Mouse (Mus musculus) limb, embryonic 11.5 days (tissue): ENCODE results near the gene Arhgap22. TPM values are rescaled to one million over a fixed set of nuclear protein-coding genes. Genes with fewer than 3 reads are reported as not detected.

Experiments
- ATAC-seq: fragments of 200-750 bp; cut with Nextera tagmentation; 2 replicates; pipeline ENCODE4 v1.8.0; 2017; ENCODE audit warnings: low read depth; ENCODE audit not compliant: insufficient number of reproducible peaks, low FRiP score, low TSS enrichment
- DNase-seq: peaks from one replicate; pipeline ENCODE4 v3.0.0-alpha.2; 2015; ENCODE audit warnings: low spot score
- H3K27ac ChIP-seq: fragments of 300-500 bp; sonication (generic); replicated peaks from 2 replicates; pipeline ENCODE4 v1.5.1; 2014; ENCODE audit warnings: low read depth, mild to moderate bottlenecking, low read length
- H3K27me3 ChIP-seq: fragments of 300-500 bp; sonication (generic); 2 replicates; pipeline ENCODE4 v1.6.1; 2014; ENCODE audit warnings: mild to moderate bottlenecking, low read length, mixed read lengths; ENCODE audit not compliant: control insufficient read depth, insufficient read depth
- H3K36me3 ChIP-seq: fragments of 300-500 bp; sonication (generic); 2 replicates; pipeline ENCODE4 v1.6.1; 2014; ENCODE audit warnings: mild to moderate bottlenecking, low read length, moderate library complexity, mixed read lengths; ENCODE audit not compliant: control insufficient read depth, insufficient read depth
- H3K4me1 ChIP-seq: fragments of 300-500 bp; sonication (generic); 2 replicates; pipeline ENCODE4 v1.6.1; 2014; ENCODE audit warnings: low read length, mixed read lengths; ENCODE audit not compliant: control insufficient read depth, insufficient read depth
- H3K4me2 ChIP-seq: fragments of 300-500 bp; sonication (generic); 2 replicates; pipeline ENCODE4 v1.6.1; 2014; ENCODE audit warnings: low read depth, mild to moderate bottlenecking, moderate library complexity; ENCODE audit not compliant: severe bottlenecking
- H3K4me3 ChIP-seq: fragments of 300-500 bp; sonication (generic); 2 replicates; pipeline ENCODE4 v1.5.1; 2014; ENCODE audit warnings: low read depth, low read length
- H3K9ac ChIP-seq: fragments of 300-500 bp; sonication (generic); 2 replicates; pipeline ENCODE4 v1.6.1; 2014; ENCODE audit warnings: mild to moderate bottlenecking, low read length
- H3K9me3 ChIP-seq: fragments of 300-500 bp; sonication (generic); 2 replicates; pipeline ENCODE4 v1.6.1; 2016; ENCODE audit warnings: low read length; ENCODE audit not compliant: control insufficient read depth
- WGBS: fragments of 180-500 bp; shearing (Covaris S2); extraction: QIAGEN DNeasy Blood & Tissue Kit; methylation state at CpG from one replicate; pipeline ENCODE4 v1.1.7; 2014; 5-methylcytosine and 5-hydroxymethylcytosine counted together
- polyA plus RNA-seq: library from polyadenylated mRNA; unstranded; fragments of >200 nt; fragmentation: Nextera tagmentation; extraction: Ambion mirVana; gene quantifications from 2 replicates; pipeline ENCODE4 v1.2.1, GENCODE M21; 2014

The Arhgap22 gene
- polyA plus RNA-seq, 1 experiment from 2014 or later = 2.7 TPM

DNA sequence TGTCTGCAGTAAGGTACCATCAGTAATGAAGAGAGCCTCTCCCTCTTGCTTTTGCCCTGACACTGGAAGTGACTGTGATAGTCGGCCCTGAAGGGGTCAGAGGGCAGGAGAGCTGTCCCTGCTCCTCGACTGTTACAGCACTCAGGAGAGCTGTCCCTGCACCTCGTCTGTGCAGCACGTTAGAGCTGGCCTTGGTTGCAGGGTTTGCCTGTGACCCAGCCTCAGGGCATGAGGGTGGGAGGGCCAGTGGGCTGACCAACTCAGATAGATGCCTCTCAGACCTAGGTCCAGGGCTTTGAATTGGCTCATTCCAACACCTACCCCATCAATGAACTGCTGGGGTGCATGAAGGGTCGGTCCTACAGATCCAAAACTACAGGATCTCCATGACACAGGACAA, 5.5 kb upstream of the Arhgap22 start:
- Histone ChIP-seq H3K4me3 (no peak overlapping the region), H3K4me1 (no peaks in the 10 kb centered on the region), H3K36me3 (no peaks in the 10 kb centered on the region), H3K9ac (no peak overlapping the region), H3K4me2 (no peak overlapping the region), H3K27ac (no peak overlapping the region), H3K27me3 (no peaks in the 10 kb centered on the region), H3K9me3 (no peaks in the 10 kb centered on the region)
- no peak for DNase-seq
- WGBS = 32% methylated on average over 5 of the region's 5 CpGs
- no peak for ATAC-seq

DNA sequence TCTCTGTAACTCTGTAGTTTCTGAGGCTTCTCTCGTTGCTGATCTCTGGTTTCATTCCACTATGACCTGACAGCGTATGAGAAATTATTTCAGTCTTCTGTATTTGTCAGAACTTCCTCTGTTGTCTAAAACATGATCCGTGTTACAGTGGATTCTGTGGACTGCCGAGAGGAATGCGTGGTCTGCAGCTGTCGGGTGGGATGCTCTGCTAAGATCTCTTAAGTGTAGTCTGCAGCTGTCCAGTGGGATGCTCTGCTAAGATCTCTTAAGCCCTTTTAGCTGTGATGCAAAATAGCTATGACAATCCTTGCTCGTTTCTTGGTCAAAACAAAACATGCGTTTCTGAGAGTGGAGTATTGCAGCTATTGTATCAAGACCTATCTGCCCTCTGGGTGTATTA, 3.0 kb upstream of the Arhgap22 start:
- H3K9me3 ChIP-seq = no peaks in the 10 kb centered on the region
- no peaks in the 10 kb centered on the region for H3K36me3 ChIP-seq
- no peaks in the 10 kb centered on the region for H3K27me3 ChIP-seq
- H3K4me3 ChIP-seq = no peak overlapping the region
- 82% methylated on average over 8 of the region's 8 CpGs for WGBS
- H3K4me1 ChIP-seq = 0 out of 2 replicates have a peak, but pooled peaks cover 2% of the 10 kb centered on the region
- ATAC-seq (no peak), DNase-seq (no peak)
- H3K4me2 ChIP-seq = no peak overlapping the region
- H3K9ac ChIP-seq = no peak overlapping the region
- H3K27ac ChIP-seq = no peak overlapping the region

DNA sequence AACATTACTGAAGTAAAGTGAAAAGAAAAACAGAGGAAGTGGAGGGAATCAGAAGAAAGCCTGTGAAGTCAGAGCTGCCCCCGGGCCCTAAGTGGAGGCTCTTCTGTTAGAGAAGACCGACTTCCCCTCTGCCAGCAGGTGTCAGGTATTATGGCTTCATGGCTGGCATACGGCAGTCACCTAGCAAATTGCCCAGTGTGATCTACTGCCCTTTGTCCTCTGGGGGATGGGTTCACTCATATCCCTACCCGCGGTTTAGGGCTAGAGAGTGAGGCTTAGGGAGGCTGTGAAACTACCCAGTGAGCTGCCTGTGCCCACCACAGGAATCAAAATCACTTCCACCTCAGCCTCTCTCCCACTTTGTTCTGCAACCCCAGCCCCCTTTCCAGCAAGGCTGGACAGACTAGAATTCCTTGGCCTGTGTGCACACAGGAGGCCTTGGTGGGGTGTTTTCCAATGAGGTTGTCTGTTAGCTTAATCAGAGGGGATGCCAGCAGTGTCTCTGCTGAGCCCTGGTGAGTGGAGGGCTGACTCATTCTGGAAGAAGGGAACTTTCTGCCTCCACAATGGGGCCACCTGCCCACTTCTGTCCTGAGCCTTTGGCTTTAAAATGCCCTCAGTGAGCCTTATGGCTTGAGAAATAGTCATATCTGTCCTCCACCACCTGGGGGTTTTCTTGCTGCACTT, 1.4 kb upstream of the Arhgap22 start:
- ATAC-seq = no peak
- Histone ChIP-seq H3K9ac (no peak overlapping the region), H3K27ac (no peak overlapping the region), H3K27me3 (no peaks in the 10 kb centered on the region), H3K4me3 (no peak overlapping the region), H3K4me1 (0 out of 2 replicates have a peak, but pooled peaks cover 2% of the 10 kb centered on the region), H3K9me3 (no peaks in the 10 kb centered on the region), H3K4me2 (no peak overlapping the region), H3K36me3 (no peaks in the 10 kb centered on the region)
- DNase-seq = no peak
- WGBS = 57% methylated on average over 5 of the region's 5 CpGs

- no peak for ATAC-seq
- 81% methylated on average over 12 of the region's 12 CpGs for WGBS
- Histone ChIP-seq H3K9me3 (no peaks in the 10 kb centered on the region), H3K36me3 (no peaks in the 10 kb centered on the region), H3K27ac (no peak overlapping the region), H3K4me2 (no peak overlapping the region), H3K4me3 (no peak overlapping the region), H3K27me3 (no peaks in the 10 kb centered on the region), H3K9ac (no peak overlapping the region), H3K4me1 (0 out of 2 replicates have a peak, but pooled peaks cover 2% of the 10 kb centered on the region)
- DNase-seq = no peak
Observed at GRCm38 (mm10) chr14:33212958-33213309, 892 bp upstream of the Arhgap22 start.

- ATAC-seq (no peak), DNase-seq (no peak)
- H3K27me3 ChIP-seq = no peaks in the 10 kb centered on the region
- WGBS = 22% methylated on average over 4 of the region's 4 CpGs
- H3K27ac ChIP-seq = no peak overlapping the region
- no peak overlapping the region for H3K4me2 ChIP-seq
- H3K4me3 ChIP-seq = no peak overlapping the region
- H3K4me1 ChIP-seq = peaks cover 2% of the 10 kb centered on the region; the same call in 1 of the 2 replicates
- H3K9ac ChIP-seq = no peak overlapping the region
- no peaks in the 10 kb centered on the region for H3K9me3 ChIP-seq
- H3K36me3 ChIP-seq = no peaks in the 10 kb centered on the region
Observed at GRCm38 (mm10) chr14:33214767-33215128, 922 bp downstream of the Arhgap22 start.

DNA sequence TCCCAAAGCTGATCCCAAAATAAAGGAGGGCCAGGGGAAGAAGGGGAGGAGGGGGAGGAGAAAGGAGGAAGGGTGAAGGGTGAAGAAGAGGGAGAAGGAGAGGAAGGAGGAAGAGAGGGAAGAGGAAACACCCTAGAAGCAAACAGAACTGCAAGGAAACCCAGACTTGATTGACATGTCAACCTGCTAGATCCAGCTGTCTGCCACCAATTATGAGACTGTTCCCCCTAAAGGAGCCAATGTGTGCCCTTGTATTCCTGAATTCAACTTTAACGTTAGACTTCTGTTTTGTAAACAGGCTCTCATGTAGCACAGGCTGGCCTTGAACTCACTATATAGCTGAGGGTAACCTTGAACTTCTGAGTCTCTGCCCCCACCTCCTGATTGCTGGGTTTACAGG, 1.3 kb downstream of the Arhgap22 start:
- WGBS = 47% methylated on average over 1 of the region's 1 CpGs
- ATAC-seq (no peak), DNase-seq (no peak)
- Histone ChIP-seq H3K4me2 (no peak overlapping the region), H3K9me3 (no peaks in the 10 kb centered on the region), H3K27me3 (no peaks in the 10 kb centered on the region), H3K36me3 (no peaks in the 10 kb centered on the region), H3K4me3 (no peak overlapping the region), H3K9ac (no peak overlapping the region), H3K27ac (no peak overlapping the region), H3K4me1 (peaks cover 2% of the 10 kb centered on the region; the same call in 1 of the 2 replicates)

- 84% methylated on average over 19 of the region's 19 CpGs for WGBS
- Histone ChIP-seq H3K4me3 (no peak overlapping the region), H3K9ac (no peak overlapping the region), H3K27ac (no peak overlapping the region), H3K9me3 (no peaks in the 10 kb centered on the region), H3K4me2 (no peak overlapping the region), H3K36me3 (no peaks in the 10 kb centered on the region), H3K4me1 (peaks cover 2% of the 10 kb centered on the region; the same call in 1 of the 2 replicates), H3K27me3 (no peaks in the 10 kb centered on the region)
- DNase-seq (peak; percentile 16), ATAC-seq (no peak)
Observed at GRCm38 (mm10) chr14:33216343-33217208, 2.8 kb downstream of the Arhgap22 start.

DNA sequence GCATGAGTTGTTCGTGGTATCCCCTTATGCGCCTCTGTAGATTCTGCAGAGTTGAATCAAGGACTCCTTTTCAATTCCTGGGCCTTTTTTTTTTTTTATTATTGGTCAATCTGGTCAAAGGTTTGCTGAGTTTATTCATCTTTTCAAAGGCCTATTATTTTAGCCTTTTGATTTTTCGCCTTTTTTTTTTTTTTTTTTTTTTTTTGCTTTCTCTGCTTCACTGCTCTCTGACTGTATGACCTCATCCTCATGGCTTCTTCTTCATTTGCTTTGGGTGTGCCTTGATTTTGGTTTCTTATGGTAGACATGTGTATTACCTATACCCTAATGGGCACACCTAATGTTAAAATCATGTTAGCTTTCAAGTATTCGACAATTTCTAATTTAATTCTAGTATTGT, 11.4 kb downstream of the Arhgap22 start:
- Histone ChIP-seq H3K27me3 (no peaks in the 10 kb centered on the region), H3K9ac (no peak overlapping the region), H3K4me2 (no peak overlapping the region), H3K4me1 (no peaks in the 10 kb centered on the region), H3K4me3 (no peak overlapping the region), H3K27ac (no peak overlapping the region), H3K36me3 (no peaks in the 10 kb centered on the region), H3K9me3 (no peaks in the 10 kb centered on the region)
- DNase-seq = no peak
- 93% methylated on average over 4 of the region's 4 CpGs for WGBS
- ATAC-seq = no peak
